Mouse (Mus musculus) kidney, postnatal 14 days (tissue): Measurements from ENCODE around the gene Nusap1.
A peak's percentile ranks its signal among the peaks of the same experiment; 100 is the strongest.
"Not testable (repeated sequence)": the region's sequence is repeated elsewhere in the genome, so short reads cannot be mapped to it uniquely, and the experiment has no call there.

Source experiments
- DNase-seq: peaks from one replicate; pipeline ENCODE4 v3.0.0; 2022; ENCODE audit warnings: mixed read lengths

The Nusap1 gene

DNA sequence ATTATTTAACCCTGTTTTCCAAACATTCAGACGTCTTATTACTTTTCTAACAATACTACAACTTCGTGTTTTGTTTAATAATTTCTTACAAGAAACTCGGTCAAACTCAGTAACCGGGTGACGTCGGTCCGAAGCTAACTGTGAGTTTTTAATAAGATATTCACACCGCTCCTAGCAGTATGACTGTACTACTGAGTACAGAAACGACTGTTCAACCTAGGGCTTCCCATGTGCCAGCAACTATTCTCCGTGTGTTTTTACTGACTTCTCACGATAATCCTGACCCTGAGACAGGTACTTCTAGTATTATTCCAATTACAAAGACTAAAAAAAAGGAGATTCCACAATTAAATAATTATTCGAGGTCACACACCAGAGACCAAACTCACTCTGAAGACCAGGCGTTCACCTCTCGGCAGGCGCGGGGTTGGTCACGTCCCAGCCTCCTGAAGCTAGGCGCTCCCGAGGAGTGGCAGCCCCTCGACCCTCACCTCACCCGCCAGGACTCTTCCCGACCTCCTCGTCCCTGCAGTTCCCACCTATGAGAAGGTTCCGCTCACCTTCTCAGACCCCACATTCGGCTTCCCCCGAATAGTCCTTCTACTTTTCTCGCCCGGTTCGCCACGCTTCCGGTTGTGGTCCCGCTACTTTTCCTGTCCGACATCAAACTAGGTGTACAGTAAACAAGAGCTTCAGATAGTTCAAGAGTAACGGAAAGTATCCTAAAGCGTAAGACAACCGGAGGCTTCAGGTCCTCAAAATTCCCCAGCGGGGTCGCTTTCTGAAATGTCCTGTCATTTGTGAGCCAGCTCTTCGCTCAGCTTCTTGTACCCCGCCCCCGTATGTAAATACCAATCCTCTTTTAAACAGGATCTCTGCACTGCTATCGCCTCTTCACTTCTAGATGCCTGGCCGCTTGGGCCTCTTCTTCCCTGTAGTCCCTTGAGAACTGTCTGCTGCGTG lies 44.4 kb downstream of the Nusap1 start, which contains the start of gene Ndufaf1:
TSS of gene Ndufaf1 (minus strand) at position 608 of the 963 bp plus-strand sequence.
- peak; percentile 86 for DNase-seq

DNA sequence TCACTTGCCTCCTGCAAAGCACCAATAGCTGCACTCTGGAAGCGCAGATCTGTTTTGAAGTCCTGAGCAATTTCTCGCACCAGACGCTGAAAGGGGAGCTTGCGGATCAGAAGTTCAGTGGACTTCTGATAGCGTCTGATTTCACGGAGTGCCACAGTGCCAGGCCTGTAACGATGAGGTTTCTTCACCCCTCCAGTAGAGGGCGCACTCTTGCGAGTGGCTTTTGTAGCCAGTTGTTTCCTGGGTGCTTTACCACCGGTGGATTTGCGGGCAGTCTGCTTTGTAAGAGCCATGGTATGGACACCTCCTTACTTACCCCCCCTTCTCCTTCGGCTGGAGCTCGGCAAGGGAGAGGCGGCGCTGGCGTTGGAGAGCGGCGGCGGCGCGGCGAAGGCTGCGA lies 47.6 kb downstream of the Nusap1 start:
- not testable (repeated sequence) for DNase-seq

DNA sequence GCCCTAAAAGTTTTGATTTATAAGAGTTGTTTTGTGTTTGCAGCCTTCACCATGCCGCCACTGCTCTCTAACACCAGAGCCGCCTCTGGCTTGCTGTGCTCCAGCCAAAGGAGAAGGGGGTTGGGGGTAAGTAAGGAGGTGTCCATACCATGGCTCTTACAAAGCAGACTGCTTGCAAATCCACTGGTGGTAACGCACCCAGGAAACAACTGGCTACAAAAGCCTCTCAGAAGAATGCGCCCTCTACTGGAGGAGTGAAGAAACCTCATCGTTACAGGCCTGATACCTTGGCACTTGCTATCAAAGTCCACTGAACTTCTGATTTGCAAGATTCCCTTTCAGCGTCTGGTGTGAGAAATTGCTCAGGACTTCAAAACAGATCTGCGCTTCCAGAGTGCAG lies 50.9 kb downstream of the Nusap1 start:
- peak; percentile 3 for DNase-seq

DNA sequence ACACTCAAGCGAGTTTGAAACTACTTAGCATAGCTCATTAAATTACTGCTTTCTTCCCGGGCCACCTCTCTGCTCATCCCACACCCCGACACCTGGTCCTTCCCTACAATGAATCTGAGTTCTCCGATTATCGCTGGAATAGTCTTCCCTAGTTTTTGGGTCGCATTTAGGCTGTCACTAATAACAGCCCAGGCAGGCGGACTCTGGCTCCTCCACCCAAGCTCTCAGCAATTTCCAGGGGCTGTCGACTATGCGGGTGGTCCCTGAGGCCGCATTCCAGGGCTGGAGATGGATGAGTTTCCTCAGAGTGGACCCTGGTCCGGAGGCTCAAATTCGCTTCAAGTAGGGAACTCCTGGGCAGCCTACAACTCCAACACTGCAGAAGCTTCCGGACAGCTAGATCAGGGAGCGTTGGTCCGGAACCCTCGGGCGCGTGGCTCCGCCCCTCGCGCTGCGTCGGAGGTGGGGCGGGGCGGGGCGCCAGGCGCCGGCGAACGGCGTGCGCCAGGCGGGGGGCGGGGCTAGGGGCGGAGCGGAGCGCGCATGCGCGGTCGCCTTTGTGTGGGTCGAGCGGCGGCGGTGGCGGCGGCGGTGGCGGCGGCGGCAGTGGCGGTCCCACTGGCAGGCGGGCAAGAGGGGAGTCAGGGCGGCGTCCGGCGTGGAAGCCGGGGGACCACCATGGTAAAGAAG lies 56.6 kb downstream of the Nusap1 start, which contains the start of gene Rtf1:
TSS of gene Rtf1 (plus strand) at position 544 of the 690 bp plus-strand sequence.
- DNase-seq: peak; percentile 98

DNA sequence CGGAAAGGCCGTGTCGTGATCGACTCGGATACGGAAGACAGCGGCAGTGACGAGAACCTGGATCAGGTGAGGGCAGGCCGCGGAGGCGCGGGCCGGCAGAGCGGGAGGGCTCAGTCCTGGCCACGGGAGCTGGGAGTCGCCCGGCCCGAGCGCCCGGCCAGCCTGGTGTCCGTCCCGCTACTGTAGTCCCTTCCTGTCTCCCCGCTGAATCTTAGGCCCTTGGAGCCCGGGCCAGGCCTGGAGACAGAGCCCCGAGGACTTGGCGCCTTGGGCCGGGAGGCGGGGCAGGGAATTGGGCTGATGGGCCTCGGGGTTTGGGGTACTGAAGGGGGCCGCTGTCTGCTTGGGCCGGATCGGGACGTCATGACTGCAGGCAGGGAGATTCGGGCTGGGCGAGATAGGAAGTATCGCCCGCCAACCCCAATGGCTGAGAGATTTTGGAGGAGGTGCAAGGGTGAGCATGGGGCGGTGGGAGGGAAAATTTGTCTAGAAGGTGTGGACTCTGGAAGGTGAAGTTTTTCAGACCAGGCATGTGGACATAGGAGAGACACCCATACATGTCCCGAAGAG lies 57.2 kb downstream of the Nusap1 start:
- DNase-seq: no peak

DNA sequence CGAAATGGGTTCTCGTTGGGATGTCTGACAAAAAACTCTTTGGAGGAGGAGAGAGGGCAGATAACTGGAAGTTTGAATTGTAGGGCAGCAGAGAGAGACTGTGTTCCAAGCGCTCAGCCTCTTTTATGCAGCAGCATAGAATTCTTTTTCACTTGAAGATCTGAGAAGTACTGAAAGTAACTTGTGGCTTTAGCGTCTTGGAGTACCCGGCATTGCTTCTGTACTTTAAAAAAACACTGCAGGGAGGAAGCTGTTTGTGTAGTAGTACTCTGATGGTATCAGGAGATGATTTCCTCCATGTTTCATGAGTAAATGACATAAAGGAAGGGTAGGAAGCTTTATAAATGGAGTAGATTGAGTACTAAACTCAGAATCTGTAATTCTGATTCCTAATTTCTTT lies 57.7 kb downstream of the Nusap1 start:
- DNase-seq: no peak

DNA sequence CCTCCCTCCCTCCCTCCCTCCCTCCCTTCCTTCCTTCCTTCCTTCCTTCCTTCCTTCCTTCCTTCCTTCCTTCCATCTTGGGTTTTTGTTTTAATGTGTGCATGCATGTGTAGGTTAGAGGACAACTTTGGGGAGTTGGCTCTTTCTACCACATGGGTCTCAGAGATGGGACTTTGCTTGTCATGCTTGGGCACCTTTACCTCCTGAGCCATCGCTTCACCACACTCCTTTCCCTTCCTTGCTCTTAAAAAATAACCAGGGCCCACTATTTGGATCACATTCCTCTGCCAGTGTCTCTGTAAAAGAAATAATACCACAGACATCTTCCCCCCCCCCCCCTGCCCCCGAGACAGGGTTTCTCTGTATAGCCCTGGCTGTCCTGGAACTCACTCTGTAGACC lies 65.6 kb downstream of the Nusap1 start:
- DNase-seq: peak; percentile 42

DNA sequence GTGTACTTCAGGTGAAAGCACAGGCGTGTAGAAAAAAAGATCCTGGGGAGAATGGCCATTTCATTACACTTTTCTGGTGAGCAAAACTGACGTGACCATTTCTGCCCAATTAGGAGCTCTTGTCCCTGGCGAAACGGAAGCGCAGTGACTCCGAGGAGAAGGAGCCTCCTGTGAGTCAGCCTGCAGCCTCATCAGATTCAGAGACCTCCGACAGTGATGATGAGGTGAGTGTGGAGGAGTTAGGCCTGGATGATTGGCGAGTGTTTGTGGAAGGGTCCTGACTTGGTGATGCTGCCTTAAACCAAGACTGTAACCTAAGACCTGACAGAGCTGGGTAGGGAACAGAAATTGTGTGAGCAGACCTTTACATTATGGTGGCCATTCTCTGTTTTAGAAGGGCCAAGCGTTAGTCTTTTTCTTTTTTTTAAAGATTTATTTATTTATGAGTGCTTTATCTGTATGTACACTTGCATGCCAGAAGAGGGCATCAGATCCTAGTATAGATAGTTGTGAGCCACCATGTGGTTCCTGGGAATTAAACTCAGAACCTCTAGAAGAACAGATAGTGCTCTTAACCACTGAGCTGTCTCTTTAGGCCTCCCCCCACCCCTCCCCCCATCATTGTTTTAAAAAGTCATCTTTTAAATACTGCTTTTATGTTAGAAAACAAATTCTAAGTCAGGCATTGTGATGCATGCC lies 74.1 kb downstream of the Nusap1 start:
- no peak for DNase-seq

DNA sequence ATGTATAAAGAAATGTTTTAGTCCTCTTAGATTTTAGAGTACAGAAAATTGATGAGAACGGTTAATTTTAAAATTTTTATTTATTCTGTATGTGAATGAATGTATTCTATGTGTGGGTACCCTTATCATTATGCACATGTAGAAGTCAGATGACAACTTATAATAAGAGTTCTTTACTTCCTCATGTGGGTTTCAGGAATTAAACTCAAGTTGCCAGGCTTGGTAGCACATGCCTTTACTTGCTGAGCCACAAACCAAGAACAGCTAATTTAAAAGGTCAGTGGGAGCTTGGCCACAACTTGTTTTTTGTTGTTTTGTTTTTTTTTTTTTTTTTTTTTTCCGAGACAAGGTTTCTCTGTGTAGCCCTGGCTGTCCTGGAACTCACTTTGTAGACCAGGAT lies 76.7 kb downstream of the Nusap1 start:
- no peak for DNase-seq

DNA sequence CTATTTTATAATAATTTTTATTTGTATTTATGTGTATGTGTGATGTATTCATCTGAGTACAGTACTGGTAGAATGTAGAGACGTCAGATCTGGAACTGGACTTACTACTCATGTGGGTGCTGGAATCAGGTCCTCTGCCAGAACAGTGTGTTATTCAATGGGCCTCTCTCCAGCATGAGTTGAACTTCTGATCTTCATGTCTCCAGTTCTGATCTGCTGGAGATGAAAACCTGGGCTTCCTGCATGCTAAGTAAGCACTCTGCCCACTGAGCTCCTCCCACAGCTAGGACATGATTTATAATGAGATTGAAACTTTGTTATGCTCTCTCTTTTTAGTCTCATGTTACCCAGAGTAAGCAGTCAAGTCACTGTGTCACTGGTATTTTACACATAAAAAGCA lies 78.0 kb downstream of the Nusap1 start:
- DNase-seq: peak; percentile 4

DNA sequence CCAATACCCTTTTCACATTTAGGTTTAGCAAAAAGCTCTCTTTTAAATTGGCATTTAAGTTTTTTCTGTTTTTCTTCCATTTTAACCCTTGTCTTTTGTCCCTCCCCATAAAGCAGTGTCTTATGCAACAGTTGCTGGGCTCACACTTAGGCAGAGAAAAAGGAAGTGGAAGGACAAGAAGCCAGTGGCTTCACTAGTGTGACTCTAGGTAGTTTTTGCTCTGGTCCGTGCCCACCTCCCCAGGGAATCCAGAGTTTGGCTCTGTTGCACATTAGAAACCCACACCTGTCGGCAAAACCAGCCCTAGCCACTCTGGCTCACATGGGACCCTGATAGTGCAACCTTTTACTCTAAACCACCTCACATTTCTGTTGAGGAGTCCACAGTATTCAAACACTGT lies 80.4 kb downstream of the Nusap1 start:
- DNase-seq: no peak

DNA sequence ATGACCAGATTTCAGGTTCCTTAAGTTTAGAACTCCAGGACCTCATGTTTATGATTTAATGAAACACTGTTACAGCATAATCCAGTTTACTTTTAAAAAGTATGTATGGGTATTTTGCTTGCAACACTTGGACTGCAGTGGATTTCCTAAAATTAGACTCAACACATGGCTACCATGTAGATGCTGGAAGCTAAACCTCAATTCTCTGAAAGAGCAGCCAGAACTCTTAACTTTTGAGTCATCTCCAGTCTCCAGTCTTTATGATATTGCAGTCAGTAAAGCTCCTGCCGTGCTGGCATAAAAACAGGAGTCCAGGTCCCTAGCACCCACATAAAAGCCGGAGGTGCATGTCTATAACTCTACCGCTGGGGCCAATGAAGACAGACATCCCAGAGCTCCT lies 81.9 kb downstream of the Nusap1 start:
- no peak for DNase-seq
